Mouse (Mus musculus) erythroblast, embryonic 14.5 days (primary cell): Measurements from ENCODE around the gene Smap2.

Experiments
- GATA1 ChIP-seq: IDR thresholded peaks from 2 replicates; pipeline ENCODE4 v1.6.1; 2012; ENCODE audit warnings: low read length, inconsistent platforms, mixed read lengths
- TAL1 ChIP-seq: IDR thresholded peaks from 3 replicates; pipeline ENCODE4 v1.6.1; 2012; ENCODE audit warnings: low read length, inconsistent platforms, mixed read lengths

DNA sequence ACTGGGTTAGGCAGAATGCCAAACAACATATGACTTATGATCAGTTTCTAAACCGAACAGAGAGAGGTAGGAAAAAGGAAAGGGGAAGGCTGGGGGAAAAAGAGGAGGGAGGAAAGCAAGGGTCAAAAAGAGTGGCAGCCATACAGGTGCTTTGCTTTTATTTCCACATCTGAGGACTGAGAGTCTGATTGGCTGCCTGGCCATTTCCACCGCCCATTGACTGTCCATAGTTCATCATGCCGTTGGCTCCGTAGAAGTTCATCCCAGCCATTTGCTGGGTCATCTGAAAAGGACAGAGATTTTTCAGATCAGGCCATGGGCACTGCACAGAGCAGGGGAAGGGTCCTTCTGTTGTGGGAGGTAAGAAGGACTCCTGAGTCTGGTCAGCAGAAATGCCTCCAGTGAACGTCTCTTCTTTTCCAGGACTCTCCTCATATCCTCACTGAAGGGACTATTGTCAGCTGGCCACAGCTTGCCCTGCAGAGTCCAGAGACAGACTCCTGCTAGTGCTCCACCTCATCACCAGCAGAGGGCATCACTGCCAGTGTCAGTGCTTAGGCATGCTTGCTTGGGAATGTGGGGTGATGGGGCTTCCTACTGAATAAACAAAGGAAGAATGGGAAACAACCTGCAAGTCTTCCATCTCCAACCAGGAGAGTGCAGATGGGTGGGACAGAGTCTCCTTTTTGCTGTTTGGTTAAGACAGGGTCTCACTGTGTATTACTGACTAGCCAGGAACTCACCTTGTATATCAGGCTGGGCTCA lies 47.5 kb downstream of the Smap2 start:
- no peak for TF ChIP-seq GATA1
- TF ChIP-seq TAL1: no peak
